Mouse (Mus musculus): ENCODE data around the gene Snw1. TPM values are rescaled to one million over a fixed set of nuclear protein-coding genes. Genes with fewer than 3 reads are reported as not detected.

Gene Snw1
- polyA plus RNA-seq, 1 experiment: 2.7 TPM

GRCm38 (mm10) chr12:87470263-87471136 is 1.6 kb downstream of the Snw1 start:
- H3K4me1 ChIP-seq (ENCODE audit: control insufficient read depth, insufficient read depth, insufficient read length, low read length): peaks cover 8% of the 10 kb centered on the region; the same call in 1 of the 2 replicates
- WGBS: 34% methylated on average over 7 of the region's 7 CpGs
- H3K4me3 ChIP-seq (ENCODE audit: low read depth, low read length): no peak overlapping the region; the same call in 1 of the 2 replicates
- H3K27me3 ChIP-seq (ENCODE audit: control insufficient read depth, insufficient read depth, low read length): no peaks in the 10 kb centered on the region
- H3K27ac ChIP-seq (ENCODE audit: insufficient read depth, low read depth, low read length): peak overlapping the region; percentile 6; the same call in 1 of the 2 replicates
- H3K36me3 ChIP-seq (ENCODE audit: control insufficient read depth, insufficient read depth, low read length): peaks cover 15% of the 10 kb centered on the region
- TF ChIP-seq POLR2A (IDR thresholded peaks at IDR 0.05; ENCODE audit: low read depth, low read length) (no peak), CTCF (IDR thresholded peaks at IDR 0.05; ENCODE audit: extremely low read depth, insufficient read length, insufficient replicate concordance, low read depth, low read length) (no peak)

- Histone ChIP-seq H3K4me1 (ENCODE audit: control insufficient read depth, insufficient read depth, insufficient read length, low read length) (peaks cover 3% of the 10 kb centered on the region; the same call in 1 of the 2 replicates), H3K27ac (ENCODE audit: insufficient read depth, low read depth, low read length) (no peak overlapping the region), H3K4me3 (ENCODE audit: low read depth, low read length) (no peak overlapping the region), H3K36me3 (ENCODE audit: control insufficient read depth, insufficient read depth, low read length) (peaks cover 48% of the 10 kb centered on the region), H3K27me3 (ENCODE audit: control insufficient read depth, insufficient read depth, low read length) (no peaks in the 10 kb centered on the region)
- 54% methylated on average over 6 of the region's 6 CpGs for WGBS
- TF ChIP-seq POLR2A (IDR thresholded peaks at IDR 0.05; ENCODE audit: low read depth, low read length): no peak
- no peak for TF ChIP-seq CTCF (IDR thresholded peaks at IDR 0.05; ENCODE audit: extremely low read depth, insufficient read length, insufficient replicate concordance, low read depth, low read length)
Measured at GRCm38 (mm10) chr12:87464678-87465297, 7.3 kb downstream of the Snw1 start.

- Histone ChIP-seq H3K4me3 (ENCODE audit: low read depth, low read length) (no peak overlapping the region), H3K27ac (ENCODE audit: insufficient read depth, low read depth, low read length) (no peak overlapping the region), H3K36me3 (ENCODE audit: control insufficient read depth, insufficient read depth, low read length) (peaks cover 62% of the 10 kb centered on the region), H3K27me3 (ENCODE audit: control insufficient read depth, insufficient read depth, low read length) (no peaks in the 10 kb centered on the region), H3K4me1 (ENCODE audit: control insufficient read depth, insufficient read depth, insufficient read length, low read length) (no peaks in the 10 kb centered on the region)
- TF ChIP-seq POLR2A (IDR thresholded peaks at IDR 0.05; ENCODE audit: low read depth, low read length) (no peak), CTCF (IDR thresholded peaks at IDR 0.05; ENCODE audit: extremely low read depth, insufficient read length, insufficient replicate concordance, low read depth, low read length) (no peak)
- 85% methylated on average over 9 of the region's 9 CpGs for WGBS
Measured at GRCm38 (mm10) chr12:87449456-87449855, 22.6 kb downstream of the Snw1 start.

GRCm38 (mm10) chr12:87444211-87444610 is 27.9 kb downstream of the Snw1 start:
- Histone ChIP-seq H3K27ac (ENCODE audit: insufficient read depth, low read depth, low read length) (no peak overlapping the region), H3K4me1 (ENCODE audit: control insufficient read depth, insufficient read depth, insufficient read length, low read length) (0 out of 2 replicates have a peak, but pooled peaks cover 3% of the 10 kb centered on the region), H3K27me3 (ENCODE audit: control insufficient read depth, insufficient read depth, low read length) (no peaks in the 10 kb centered on the region), H3K4me3 (ENCODE audit: low read depth, low read length) (peak overlapping the region; percentile 41; the same call in 1 of the 2 replicates), H3K36me3 (ENCODE audit: control insufficient read depth, insufficient read depth, low read length) (peaks cover 31% of the 10 kb centered on the region)
- TF ChIP-seq CTCF (IDR thresholded peaks at IDR 0.05; ENCODE audit: extremely low read depth, insufficient read length, insufficient replicate concordance, low read depth, low read length) (no peak), POLR2A (IDR thresholded peaks at IDR 0.05; ENCODE audit: low read depth, low read length) (no peak)
- 2% methylated on average over 16 of the region's 16 CpGs for WGBS

GRCm38 (mm10) chr12:87443700-87444122 is 28.4 kb downstream of the Snw1 start, which contains the start of the genes Slirp and Alkbh1:
Gene Slirp (plus strand): TSS chr12:87443896.
Gene Alkbh1 (minus strand): TSS chr12:87444017.
- WGBS: under 1% methylated on average over 28 of the region's 28 CpGs
- H3K4me3 ChIP-seq (ENCODE audit: low read depth, low read length): peak within 1 kb of the TSS; percentile 92
- H3K27me3 ChIP-seq (ENCODE audit: control insufficient read depth, insufficient read depth, low read length): no peaks in the 10 kb centered on the region
- peak within 1 kb of the TSS; percentile 41 for H3K27ac ChIP-seq (ENCODE audit: insufficient read depth, low read depth, low read length)
- 0 out of 2 replicates have a peak, but pooled peaks cover 3% of the 10 kb centered on the region for H3K4me1 ChIP-seq (ENCODE audit: control insufficient read depth, insufficient read depth, insufficient read length, low read length)
- no peak for TF ChIP-seq CTCF (IDR thresholded peaks at IDR 0.05; ENCODE audit: extremely low read depth, insufficient read length, insufficient replicate concordance, low read depth, low read length)
- peak; percentile 68 for TF ChIP-seq POLR2A (IDR thresholded peaks at IDR 0.05; ENCODE audit: low read depth, low read length)
- H3K36me3 ChIP-seq (ENCODE audit: control insufficient read depth, insufficient read depth, low read length): peaks cover 29% of the 10 kb centered on the region

- TF ChIP-seq CTCF (IDR thresholded peaks at IDR 0.05; ENCODE audit: extremely low read depth, insufficient read length, insufficient replicate concordance, low read depth, low read length) (no peak), POLR2A (IDR thresholded peaks at IDR 0.05; ENCODE audit: low read depth, low read length) (no peak)
- Histone ChIP-seq H3K4me3 (ENCODE audit: low read depth, low read length) (peak overlapping the region; percentile 92), H3K27ac (ENCODE audit: insufficient read depth, low read depth, low read length) (peak overlapping the region; percentile 41), H3K36me3 (ENCODE audit: control insufficient read depth, insufficient read depth, low read length) (peaks cover 27% of the 10 kb centered on the region), H3K27me3 (ENCODE audit: control insufficient read depth, insufficient read depth, low read length) (no peaks in the 10 kb centered on the region), H3K4me1 (ENCODE audit: control insufficient read depth, insufficient read depth, insufficient read length, low read length) (0 out of 2 replicates have a peak, but pooled peaks cover 3% of the 10 kb centered on the region)
- under 1% methylated on average over 33 of the region's 33 CpGs for WGBS
Measured at GRCm38 (mm10) chr12:87443115-87443699, 28.9 kb downstream of the Snw1 start.

All from small intestine, adult 2 months (tissue).